Mouse (Mus musculus): ENCODE results near the gene Parp16.
"Not testable (repeated sequence)": the region's sequence is repeated elsewhere in the genome, so short reads cannot be mapped to it uniquely, and the experiment has no call there.

The Parp16 gene

GRCm38 (mm10) chr9:65247502-65248376 lies 52.6 kb downstream of the Parp16 start:
- DNase-seq = no peak

- peak; percentile 44 for DNase-seq
Observed at GRCm38 (mm10) chr9:65248377-65248690, 53.2 kb downstream of the Parp16 start.

GRCm38 (mm10) chr9:65252026-65252425 lies 56.9 kb downstream of the Parp16 start:
- no peak for DNase-seq

- DNase-seq = no peak
Observed at GRCm38 (mm10) chr9:65255906-65256600, 60.9 kb downstream of the Parp16 start.

GRCm38 (mm10) chr9:65257218-65257910 lies 62.2 kb downstream of the Parp16 start:
- DNase-seq = no peak

GRCm38 (mm10) chr9:65259366-65259765 lies 64.2 kb downstream of the Parp16 start:
- no peak for DNase-seq

- no peak for DNase-seq
Observed at GRCm38 (mm10) chr9:65261591-65262230, 66.6 kb downstream of the Parp16 start.

GRCm38 (mm10) chr9:65262641-65263120 lies 67.5 kb downstream of the Parp16 start:
- DNase-seq = no peak

- DNase-seq = no peak
Observed at GRCm38 (mm10) chr9:65264959-65265358, 69.8 kb downstream of the Parp16 start, which contains the start of gene Cilp. TSS of gene Cilp (plus strand) at chr9:65265180.

- DNase-seq = no peak
Observed at GRCm38 (mm10) chr9:65267742-65268515, 72.8 kb downstream of the Parp16 start.

GRCm38 (mm10) chr9:65273048-65273809 lies 78.1 kb downstream of the Parp16 start:
- DNase-seq = no peak

- no peak for DNase-seq
Observed at GRCm38 (mm10) chr9:65273873-65274272, 78.7 kb downstream of the Parp16 start.

- DNase-seq = not testable (repeated sequence)
Observed at GRCm38 (mm10) chr9:65274851-65275250, 79.7 kb downstream of the Parp16 start.

GRCm38 (mm10) chr9:65275810-65276530 lies 80.8 kb downstream of the Parp16 start:
- no peak for DNase-seq

- DNase-seq = no peak
Observed at GRCm38 (mm10) chr9:65281536-65282151, 86.5 kb downstream of the Parp16 start.

GRCm38 (mm10) chr9:65283301-65283700 lies 88.1 kb downstream of the Parp16 start:
- peak; percentile 30 for DNase-seq

- DNase-seq = not testable (repeated sequence)
Observed at GRCm38 (mm10) chr9:65288252-65288651, 93.1 kb downstream of the Parp16 start.

Data from thymus, postnatal 25 days (tissue).